Mouse (Mus musculus): ENCODE data around the gene Hist1h3c. TPM values are rescaled to one million over a fixed set of nuclear protein-coding genes. Genes with fewer than 3 reads are reported as not detected.

The Hist1h3c gene
- polyA plus RNA-seq, 1 experiment from 2014 or later = 7.3 TPM

DNA sequence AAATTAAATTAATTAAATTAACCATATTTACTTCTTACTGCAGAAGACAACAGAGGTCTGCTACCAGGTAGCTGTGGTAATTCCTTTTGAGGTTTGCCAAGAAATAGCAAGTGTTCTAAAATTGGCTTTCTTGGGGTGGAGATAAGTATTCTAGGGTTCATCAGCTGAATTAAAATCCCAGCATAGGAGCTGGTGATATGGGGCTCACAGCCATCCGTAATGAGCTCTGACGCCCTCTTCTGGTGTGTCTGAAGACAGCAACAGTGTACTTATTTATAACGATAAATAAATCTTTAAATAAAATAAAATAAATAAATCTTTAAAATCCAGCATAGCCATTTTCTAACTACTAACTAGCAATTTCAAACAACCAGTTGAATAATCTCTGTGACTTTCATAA is 45.6 kb downstream of the Hist1h3c start:
- 57% methylated on average over 3 of the region's 3 CpGs for WGBS (ENCODE audit: insufficient replicate concordance)
- Histone ChIP-seq H3K4me1 (replicated peaks) (peaks cover 48% of the 10 kb centered on the region), H3K9ac (no peak overlapping the region), H3K36me3 (replicated peaks) (no peaks in the 10 kb centered on the region), H3K27me3 (no peaks in the 10 kb centered on the region), H3K27ac (replicated peaks) (no peak overlapping the region), H3K9me3 (replicated peaks) (no peaks in the 10 kb centered on the region), H3K4me2 (no peak overlapping the region), H3K4me3 (replicated peaks) (no peak overlapping the region)
- ATAC-seq (ENCODE audit: insufficient read depth) = no peak

DNA sequence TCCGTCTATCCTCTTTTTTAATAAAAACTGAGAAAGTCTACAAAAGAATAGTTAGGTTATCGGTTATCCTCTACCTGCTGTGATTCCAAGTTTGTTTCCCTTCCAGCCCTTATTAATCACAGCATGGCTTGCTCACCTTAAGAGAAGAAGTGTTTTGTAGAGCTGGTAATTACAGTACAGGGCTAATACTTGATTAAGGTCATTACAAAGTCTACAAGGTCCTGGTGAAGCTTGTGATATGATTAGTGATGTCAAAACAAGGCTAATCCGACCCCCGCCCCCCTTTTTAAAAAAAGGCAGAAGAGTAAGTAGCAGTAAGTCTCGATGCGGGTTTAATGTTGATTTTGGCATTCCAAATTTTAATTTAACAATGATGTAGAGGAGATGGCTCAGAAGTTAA is 46.4 kb downstream of the Hist1h3c start:
- Histone ChIP-seq H3K9ac (peak overlapping the region; percentile 45), H3K4me1 (replicated peaks) (peaks cover 49% of the 10 kb centered on the region), H3K36me3 (replicated peaks) (no peaks in the 10 kb centered on the region), H3K27ac (replicated peaks) (peak overlapping the region; percentile 99), H3K4me3 (replicated peaks) (0 out of 2 replicates have a peak overlapping the region, but pooled peaks have one; percentile 58), H3K4me2 (peak overlapping the region; percentile 70), H3K27me3 (no peaks in the 10 kb centered on the region), H3K9me3 (replicated peaks) (no peaks in the 10 kb centered on the region)
- 63% methylated on average over 6 of the region's 6 CpGs for WGBS (ENCODE audit: insufficient replicate concordance)
- ATAC-seq (ENCODE audit: insufficient read depth) = no peak

DNA sequence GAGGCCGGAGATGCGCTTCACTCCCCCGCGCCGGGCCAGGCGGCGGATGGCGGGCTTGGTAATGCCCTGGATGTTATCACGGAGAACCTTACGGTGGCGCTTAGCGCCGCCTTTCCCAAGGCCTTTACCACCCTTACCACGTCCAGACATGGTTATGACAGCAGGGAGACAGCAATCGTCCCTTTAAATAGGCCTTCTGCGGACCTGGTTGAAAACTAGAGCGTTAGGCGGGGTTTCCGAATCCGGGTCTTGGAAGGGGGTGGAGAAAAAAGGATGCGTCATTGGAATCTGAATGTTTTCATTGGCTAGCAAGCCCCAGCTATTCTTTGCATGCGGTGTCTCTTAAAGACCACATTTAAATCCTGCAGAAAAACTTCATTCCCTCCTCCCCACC is 47.1 kb downstream of the Hist1h3c start, which contains the start of gene Hist1h4c:
TSS of gene Hist1h4c (minus strand) at position 155 of the 394 bp plus-strand sequence.
- under 1% methylated on average over 22 of the region's 22 CpGs for WGBS (ENCODE audit: insufficient replicate concordance)
- no peaks in the 10 kb centered on the region for H3K27me3 ChIP-seq
- peak within 1 kb of the TSS; percentile 58 for H3K4me3 ChIP-seq (replicated peaks)
- H3K4me2 ChIP-seq = peak within 1 kb of the TSS; percentile 70
- peaks cover 1% of the 10 kb centered on the region; the same call in 1 of the 2 replicates for H3K36me3 ChIP-seq (replicated peaks)
- peak; percentile 90 for ATAC-seq (ENCODE audit: insufficient read depth)
- H3K9ac ChIP-seq = peak within 1 kb of the TSS; percentile 66
- H3K27ac ChIP-seq (replicated peaks) = peak within 1 kb of the TSS; percentile 99
- H3K9me3 ChIP-seq (replicated peaks) = no peaks in the 10 kb centered on the region
- H3K4me1 ChIP-seq (replicated peaks) = peaks cover 49% of the 10 kb centered on the region

DNA sequence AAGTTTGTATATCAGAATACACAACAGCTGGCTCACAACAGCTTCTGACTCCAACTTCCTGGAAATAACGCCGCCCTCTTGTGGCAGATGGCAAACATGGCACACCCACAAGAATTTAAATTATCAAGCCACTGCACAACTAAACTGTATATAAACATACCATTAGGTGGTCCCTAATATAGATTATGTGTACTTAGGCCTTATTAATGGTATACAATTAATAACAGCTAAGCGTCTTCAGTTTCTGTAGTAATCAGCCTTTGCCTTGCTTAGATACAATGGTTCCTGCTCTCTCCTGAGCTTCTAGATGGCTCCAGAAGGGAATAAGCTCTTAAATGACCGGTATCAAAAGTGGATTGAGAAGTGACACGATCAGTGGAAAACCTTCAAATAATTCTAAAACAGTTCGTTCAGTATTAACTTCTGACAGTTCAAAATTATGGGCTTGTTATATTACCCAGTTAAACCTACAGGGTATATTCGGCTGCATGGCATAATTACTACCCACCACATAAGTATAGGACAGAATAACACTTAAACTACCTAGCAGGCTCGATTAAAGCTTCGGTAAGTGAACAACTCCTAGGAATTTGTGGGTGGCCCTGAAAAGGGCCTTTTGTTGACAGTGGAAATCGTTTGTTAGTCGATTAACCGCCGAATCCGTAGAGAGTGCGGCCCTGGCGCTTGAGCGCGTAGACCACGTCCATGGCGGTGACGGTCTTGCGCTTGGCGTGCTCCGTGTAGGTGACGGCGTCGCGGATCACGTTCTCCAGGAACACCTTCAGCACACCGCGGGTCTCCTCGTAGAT is 47.7 kb downstream of the Hist1h3c start:
- under 1% methylated on average over 29 of the region's 32 CpGs for WGBS (ENCODE audit: insufficient replicate concordance)
- Histone ChIP-seq H3K4me2 (peak overlapping the region; percentile 70), H3K9me3 (replicated peaks) (no peaks in the 10 kb centered on the region), H3K4me3 (replicated peaks) (peak overlapping the region; percentile 58), H3K9ac (peak overlapping the region; percentile 66), H3K27ac (replicated peaks) (peak overlapping the region; percentile 99), H3K27me3 (no peaks in the 10 kb centered on the region), H3K4me1 (replicated peaks) (peaks cover 49% of the 10 kb centered on the region), H3K36me3 (replicated peaks) (peaks cover 5% of the 10 kb centered on the region)
- ATAC-seq (ENCODE audit: insufficient read depth) = peak; percentile 66

DNA sequence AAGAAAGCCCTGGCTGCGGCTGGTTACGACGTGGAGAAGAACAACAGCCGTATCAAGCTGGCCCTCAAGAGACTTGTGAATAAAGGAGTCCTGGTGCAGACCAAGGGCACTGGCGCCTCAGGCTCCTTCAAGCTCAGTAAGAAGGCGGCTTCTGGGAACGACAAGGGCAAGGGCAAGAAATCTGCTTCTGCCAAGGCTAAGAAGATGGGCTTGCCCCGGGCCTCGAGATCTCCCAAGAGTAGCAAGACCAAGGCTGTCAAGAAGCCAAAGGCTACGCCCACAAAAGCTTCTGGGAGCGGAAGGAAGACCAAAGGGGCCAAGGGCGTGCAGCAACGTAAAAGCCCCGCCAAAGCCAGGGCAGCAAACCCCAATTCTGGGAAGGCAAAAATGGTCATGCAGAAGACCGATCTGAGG is 49.3 kb downstream of the Hist1h3c start:
- WGBS (ENCODE audit: insufficient replicate concordance) = 36% methylated on average over 15 of the region's 15 CpGs
- H3K36me3 ChIP-seq (replicated peaks) = peaks cover 13% of the 10 kb centered on the region
- H3K4me1 ChIP-seq (replicated peaks) = peaks cover 45% of the 10 kb centered on the region
- ATAC-seq (ENCODE audit: insufficient read depth) = no peak
- no peaks in the 10 kb centered on the region for H3K9me3 ChIP-seq (replicated peaks)
- H3K9ac ChIP-seq = peak overlapping the region; percentile 55
- H3K27me3 ChIP-seq = no peaks in the 10 kb centered on the region
- H3K27ac ChIP-seq (replicated peaks) = peak overlapping the region; percentile 99
- peak overlapping the region; percentile 70 for H3K4me2 ChIP-seq
- H3K4me3 ChIP-seq (replicated peaks) = peak overlapping the region; percentile 30

DNA sequence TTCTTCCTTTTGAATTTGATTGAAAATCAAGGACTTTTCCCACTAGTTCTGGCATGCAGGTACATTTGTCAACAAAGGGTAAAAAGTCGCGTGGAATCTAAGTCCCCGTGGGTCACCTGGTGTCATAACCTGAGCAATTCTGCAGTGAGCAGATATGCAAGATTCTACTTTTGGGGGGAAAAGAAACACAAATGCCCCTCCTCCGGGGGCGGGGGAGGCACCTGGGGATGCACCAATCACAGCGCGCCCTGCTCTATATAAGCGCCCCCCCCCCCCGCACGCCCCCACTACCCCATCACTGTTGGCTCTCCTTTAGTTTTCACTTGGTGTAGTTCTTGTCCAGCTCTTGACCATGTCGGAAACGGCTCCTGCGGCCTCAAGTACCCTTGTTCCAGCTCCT is 49.9 kb downstream of the Hist1h3c start, which contains the start of gene Hist1h1t:
TSS of gene Hist1h1t (plus strand) at position 301 of the 400 bp plus-strand sequence.
- 49% methylated on average over 13 of the region's 13 CpGs for WGBS (ENCODE audit: insufficient replicate concordance)
- Histone ChIP-seq H3K27ac (replicated peaks) (peak within 1 kb of the TSS; percentile 99), H3K4me1 (replicated peaks) (peaks cover 42% of the 10 kb centered on the region), H3K27me3 (no peaks in the 10 kb centered on the region), H3K4me2 (peak within 1 kb of the TSS; percentile 70), H3K9ac (peak within 1 kb of the TSS; percentile 55), H3K4me3 (replicated peaks) (peak within 1 kb of the TSS; percentile 30), H3K9me3 (replicated peaks) (no peaks in the 10 kb centered on the region), H3K36me3 (replicated peaks) (peaks cover 16% of the 10 kb centered on the region)
- ATAC-seq (ENCODE audit: insufficient read depth) = no peak

Small RNA genes within 50 kb of the gene (microRNA-seq; reads per million reads assigned to microRNA genes)
- gene Gm44314 (not detected), gene Gm44484 (not detected)

Other genes with a start within 250 kb of the Hist1h3c start
- gene Hist1h4h, start 214.6 kb downstream of the Hist1h3c start, polyA plus RNA-seq (2015; fragmentation: Nextera tagmentation; extraction: Ambion mirVana) = 4.6 and 7.0 TPM in 2 replicates
- gene Hist1h2af, start 211.7 kb downstream of the Hist1h3c start, polyA plus RNA-seq (2015; fragmentation: Nextera tagmentation; extraction: Ambion mirVana) = 8.3 and 9.7 TPM in 2 replicates
- gene Hist1h3g, start 210.2 kb downstream of the Hist1h3c start, polyA plus RNA-seq (2015; fragmentation: Nextera tagmentation; extraction: Ambion mirVana) = 9.4 and 11.7 TPM in 2 replicates
- 1.5 and 1.6 TPM in 2 replicates for gene Hist1h2bh, start 202.2 kb downstream of the Hist1h3c start, polyA plus RNA-seq (2015; fragmentation: Nextera tagmentation; extraction: Ambion mirVana)
- gene Hist1h3f, start 201.6 kb downstream of the Hist1h3c start, polyA plus RNA-seq (2015; fragmentation: Nextera tagmentation; extraction: Ambion mirVana) = 0.99 and 1.4 TPM in 2 replicates
- 1.4 and 2.5 TPM in 2 replicates for gene Hist1h4f, start 194.0 kb downstream of the Hist1h3c start, polyA plus RNA-seq (2015; fragmentation: Nextera tagmentation; extraction: Ambion mirVana)
- gene Hist1h1d, start 192.3 kb downstream of the Hist1h3c start, polyA plus RNA-seq (2015; fragmentation: Nextera tagmentation; extraction: Ambion mirVana) = 1.1 TPM in 2 replicates
- gene Hist1h3e, start 183.2 kb downstream of the Hist1h3c start, polyA plus RNA-seq (2015; fragmentation: Nextera tagmentation; extraction: Ambion mirVana) = 2.7 and 4.4 TPM in 2 replicates
- 75.0 and 100 TPM in 2 replicates for gene Hist1h2ae, start 174.4 kb downstream of the Hist1h3c start, polyA plus RNA-seq (2015; fragmentation: Nextera tagmentation; extraction: Ambion mirVana)
- gene Hist1h2bg, start 174.2 kb downstream of the Hist1h3c start, polyA plus RNA-seq (2015; fragmentation: Nextera tagmentation; extraction: Ambion mirVana) = 10.0 and 11.6 TPM in 2 replicates
- gene Hist1h2bf, start 171.4 kb downstream of the Hist1h3c start, polyA plus RNA-seq (2015; fragmentation: Nextera tagmentation; extraction: Ambion mirVana) = 4.0 and 6.7 TPM in 2 replicates
- gene Hist1h2ad, start 171.2 kb downstream of the Hist1h3c start, polyA plus RNA-seq (2015; fragmentation: Nextera tagmentation; extraction: Ambion mirVana) = 3.6 and 4.1 TPM in 2 replicates
- gene Hist1h3d, start 169.8 kb downstream of the Hist1h3c start, polyA plus RNA-seq (2015; fragmentation: Nextera tagmentation; extraction: Ambion mirVana) = 6.0 and 7.4 TPM in 2 replicates
- gene Hist1h4d, start 164.0 kb downstream of the Hist1h3c start, polyA plus RNA-seq (2015; fragmentation: Nextera tagmentation; extraction: Ambion mirVana) = 125 and 146 TPM in 2 replicates
- gene Hist1h2be, start 124.5 kb downstream of the Hist1h3c start, polyA plus RNA-seq (2015; fragmentation: Nextera tagmentation; extraction: Ambion mirVana) = 1.8 and 1.9 TPM in 2 replicates
- gene Hist1h1e, start 123.0 kb downstream of the Hist1h3c start, polyA plus RNA-seq (2015; fragmentation: Nextera tagmentation; extraction: Ambion mirVana) = 24.7 and 26.6 TPM in 2 replicates
- gene Hist1h2ac, start 61.7 kb downstream of the Hist1h3c start, polyA plus RNA-seq (2015; fragmentation: Nextera tagmentation; extraction: Ambion mirVana) = 1.2 and 1.4 TPM in 2 replicates
- 136 and 151 TPM in 2 replicates for gene Hist1h2bc, start 61.4 kb downstream of the Hist1h3c start, polyA plus RNA-seq (2015; fragmentation: Nextera tagmentation; extraction: Ambion mirVana)
- gene Hist1h1t, start 49.8 kb downstream of the Hist1h3c start, polyA plus RNA-seq (2015; fragmentation: Nextera tagmentation; extraction: Ambion mirVana) = 0.17 TPM in 1 of 2 replicates, not detected in the other
- gene Hist1h4c, start 47.1 kb downstream of the Hist1h3c start, polyA plus RNA-seq (2015; fragmentation: Nextera tagmentation; extraction: Ambion mirVana) = 7.3 and 8.8 TPM in 2 replicates
- gene Hfe, start 34.7 kb downstream of the Hist1h3c start, polyA plus RNA-seq (2015; fragmentation: Nextera tagmentation; extraction: Ambion mirVana) = 13.6 and 16.4 TPM in 2 replicates
- 81.0 and 85.5 TPM in 2 replicates for gene Hist1h1c, start 6.8 kb downstream of the Hist1h3c start, polyA plus RNA-seq (2015; fragmentation: Nextera tagmentation; extraction: Ambion mirVana)
- 5.6 and 5.7 TPM in 2 replicates for gene Hist1h2bb, start 1.1 kb upstream of the Hist1h3c start, polyA plus RNA-seq (2015; fragmentation: Nextera tagmentation; extraction: Ambion mirVana)
- gene Hist1h2ab, start 5.5 kb upstream of the Hist1h3c start, polyA plus RNA-seq (2015; fragmentation: Nextera tagmentation; extraction: Ambion mirVana) = 60.0 and 64.5 TPM in 2 replicates
- 13.6 and 15.4 TPM in 2 replicates for gene Hist1h3b, start 6.7 kb upstream of the Hist1h3c start, polyA plus RNA-seq (2015; fragmentation: Nextera tagmentation; extraction: Ambion mirVana)
- 2.7 and 4.1 TPM in 2 replicates for gene Hist1h4b, start 11.4 kb upstream of the Hist1h3c start, polyA plus RNA-seq (2015; fragmentation: Nextera tagmentation; extraction: Ambion mirVana)
- gene Hist1h4a, start 15.6 kb upstream of the Hist1h3c start, polyA plus RNA-seq (2015; fragmentation: Nextera tagmentation; extraction: Ambion mirVana) = 0.40 TPM in 1 of 2 replicates, not detected in the other
- gene Hist1h3a, start 16.8 kb upstream of the Hist1h3c start, polyA plus RNA-seq (2015; fragmentation: Nextera tagmentation; extraction: Ambion mirVana) = 6.4 and 7.6 TPM in 2 replicates
- 3.5 and 4.3 TPM in 2 replicates for gene Hist1h1a, start 18.1 kb upstream of the Hist1h3c start, polyA plus RNA-seq (2015; fragmentation: Nextera tagmentation; extraction: Ambion mirVana)
- not detected in 2 replicates for gene Trim38, start 24.3 kb upstream of the Hist1h3c start, polyA plus RNA-seq (2015; fragmentation: Nextera tagmentation; extraction: Ambion mirVana)
- gene Slc17a2, start 61.4 kb upstream of the Hist1h3c start, polyA plus RNA-seq (2015; fragmentation: Nextera tagmentation; extraction: Ambion mirVana) = 1.5 and 1.8 TPM in 2 replicates
- gene Slc17a3, start 93.8 kb upstream of the Hist1h3c start, polyA plus RNA-seq (2015; fragmentation: Nextera tagmentation; extraction: Ambion mirVana) = 6.5 and 7.5 TPM in 2 replicates
- gene Slc17a1, start 122.1 kb upstream of the Hist1h3c start, polyA plus RNA-seq (2015; fragmentation: Nextera tagmentation; extraction: Ambion mirVana) = 0.32 and 0.59 TPM in 2 replicates
- 0.09 and 0.24 TPM in 2 replicates for gene Slc17a4, start 169.4 kb upstream of the Hist1h3c start, polyA plus RNA-seq (2015; fragmentation: Nextera tagmentation; extraction: Ambion mirVana)
- gene Hist1h2ba, start 188.6 kb upstream of the Hist1h3c start, polyA plus RNA-seq (2015; fragmentation: Nextera tagmentation; extraction: Ambion mirVana) = not detected in 2 replicates
- not detected in 2 replicates for gene Hist1h2aa, start 188.9 kb upstream of the Hist1h3c start, polyA plus RNA-seq (2015; fragmentation: Nextera tagmentation; extraction: Ambion mirVana)
- gene Scgn, start 245.6 kb upstream of the Hist1h3c start, polyA plus RNA-seq (2015; fragmentation: Nextera tagmentation; extraction: Ambion mirVana) = not detected in 2 replicates